Mouse (Mus musculus) intestine, embryonic 16.5 days (tissue): Measurements from ENCODE around the gene Axdnd1. TPM values are rescaled to one million over a fixed set of nuclear protein-coding genes. Genes with fewer than 3 reads are reported as not detected.
"Not testable (repeated sequence)": the region's sequence is repeated elsewhere in the genome, so short reads cannot be mapped to it uniquely, and the experiment has no call there.

Experiments used
- ATAC-seq: fragments of 200-750 bp; cut with Nextera tagmentation; 2 replicates; pipeline ENCODE4 v1.8.0; 2017; ENCODE audit warnings: moderate TSS enrichment, moderate library complexity
- H3K27ac ChIP-seq: fragments of 300-500 bp; sonication (generic); 2 replicates; pipeline ENCODE4 v1.5.1; 2014; ENCODE audit warnings: mild to moderate bottlenecking, low read length
- H3K27me3 ChIP-seq: fragments of 300-500 bp; sonication (generic); replicated peaks from 2 replicates; pipeline ENCODE4 v1.6.1; 2014; ENCODE audit warnings: low read length, control low read depth, mixed read lengths; ENCODE audit not compliant: control insufficient read depth, insufficient read depth
- H3K36me3 ChIP-seq: fragments of 300-500 bp; sonication (generic); 2 replicates; pipeline ENCODE4 v1.6.1; 2014; ENCODE audit warnings: low read length, control low read depth; ENCODE audit not compliant: control insufficient read depth, insufficient read depth
- H3K4me1 ChIP-seq: fragments of 300-500 bp; sonication (generic); 2 replicates; pipeline ENCODE4 v1.6.1; 2014; ENCODE audit warnings: low read length, control low read depth, mixed read lengths; ENCODE audit not compliant: control insufficient read depth, insufficient read depth
- H3K4me2 ChIP-seq: fragments of 300-500 bp; sonication (generic); 2 replicates; pipeline ENCODE4 v1.6.1; 2014; ENCODE audit warnings: low read depth, low read length, control low read depth
- H3K4me3 ChIP-seq: fragments of 300-500 bp; sonication (generic); 2 replicates; pipeline ENCODE4 v1.5.1; 2014; ENCODE audit warnings: mild to moderate bottlenecking, low read length
- H3K9ac ChIP-seq: fragments of 300-500 bp; sonication (generic); 2 replicates; pipeline ENCODE4 v1.6.1; 2014; ENCODE audit warnings: low read depth, low read length
- H3K9me3 ChIP-seq: fragments of 300-500 bp; sonication (generic); 2 replicates; pipeline ENCODE4 v1.6.1; 2016; ENCODE audit warnings: low read length, control low read depth; ENCODE audit not compliant: control insufficient read depth
- WGBS: fragments of 180-500 bp; shearing (Covaris S2); extraction: QIAGEN DNeasy Blood & Tissue Kit; methylation state at CpG from one replicate; pipeline ENCODE4 v1.1.7; 2014; 5-methylcytosine and 5-hydroxymethylcytosine counted together
- polyA plus RNA-seq: library from polyadenylated mRNA; unstranded; fragments of >200 nt; fragmentation: Nextera tagmentation; extraction: Ambion mirVana; gene quantifications from 2 replicates; pipeline ENCODE4 v1.2.1, GENCODE M21; 2015

The Axdnd1 gene
- polyA plus RNA-seq, 1 experiment from 2014 or later = 0.29 TPM

GRCm38 (mm10) chr1:156310630-156311029 lies 110.3 kb downstream of the Axdnd1 start, which contains the start of gene Nphs2:
Gene Nphs2, plus strand, starts transcription at chr1:156310727.
- no peak within 1 kb of the TSS for H3K9ac ChIP-seq
- H3K4me3 ChIP-seq = peak within 1 kb of the TSS; percentile 24
- peak within 1 kb of the TSS; percentile 44 for H3K4me2 ChIP-seq
- H3K9me3 ChIP-seq = no peaks in the 10 kb centered on the region
- peaks cover 20% of the 10 kb centered on the region for H3K27me3 ChIP-seq
- WGBS = 4% methylated on average over 29 of the region's 29 CpGs
- no peaks in the 10 kb centered on the region for H3K36me3 ChIP-seq
- ATAC-seq = peak; percentile 38; the same call in 1 of the 2 replicates
- no peak within 1 kb of the TSS for H3K27ac ChIP-seq
- no peaks in the 10 kb centered on the region for H3K4me1 ChIP-seq

GRCm38 (mm10) chr1:156308595-156308994 lies 112.4 kb downstream of the Axdnd1 start:
- Histone ChIP-seq H3K4me1 (no peaks in the 10 kb centered on the region), H3K9ac (no peak overlapping the region), H3K9me3 (no peaks in the 10 kb centered on the region), H3K36me3 (no peaks in the 10 kb centered on the region), H3K27me3 (peaks cover 30% of the 10 kb centered on the region), H3K4me3 (no peak overlapping the region), H3K4me2 (no peak overlapping the region), H3K27ac (no peak overlapping the region)
- 81% methylated on average over 1 of the region's 1 CpGs for WGBS
- ATAC-seq = no peak

GRCm38 (mm10) chr1:156302911-156303749 lies 117.8 kb downstream of the Axdnd1 start, which contains the start of gene Tdrd5:
Gene Tdrd5, minus strand, starts transcription at chr1:156303664.
- Histone ChIP-seq H3K4me3 (peak within 1 kb of the TSS; percentile 67), H3K36me3 (no peaks in the 10 kb centered on the region), H3K4me1 (0 out of 2 replicates have a peak, but pooled peaks cover 4% of the 10 kb centered on the region), H3K4me2 (peak within 1 kb of the TSS; percentile 99), H3K9me3 (no peaks in the 10 kb centered on the region), H3K27ac (no peak within 1 kb of the TSS), H3K9ac (peak within 1 kb of the TSS; percentile 61), H3K27me3 (peaks cover 20% of the 10 kb centered on the region; the same call in 1 of the 2 replicates)
- under 1% methylated on average over 83 of the region's 85 CpGs for WGBS
- ATAC-seq = peak; percentile 75

- H3K4me3 ChIP-seq = no peak overlapping the region
- H3K36me3 ChIP-seq = no peaks in the 10 kb centered on the region
- no peaks in the 10 kb centered on the region for H3K9me3 ChIP-seq
- H3K27me3 ChIP-seq = no peaks in the 10 kb centered on the region
- H3K27ac ChIP-seq = no peak overlapping the region
- no peak overlapping the region for H3K9ac ChIP-seq
- no peak for ATAC-seq
- WGBS = 93% methylated on average over 6 of the region's 6 CpGs
- H3K4me2 ChIP-seq = no peak overlapping the region
- H3K4me1 ChIP-seq = no peaks in the 10 kb centered on the region
These were observed 130.9 kb downstream of the Axdnd1 start for GRCm38 (mm10) chr1:156290016-156290415.

- not testable (repeated sequence) for H3K4me2 ChIP-seq, H3K27me3 ChIP-seq, H3K9ac ChIP-seq, H3K4me3 ChIP-seq, H3K27ac ChIP-seq, H3K36me3 ChIP-seq, ATAC-seq, H3K9me3 ChIP-seq, H3K4me1 ChIP-seq
- WGBS = 62% methylated on average over 9 of the region's 10 CpGs
These were observed 131.8 kb downstream of the Axdnd1 start for GRCm38 (mm10) chr1:156289222-156289587.

- ATAC-seq = no peak
- Histone ChIP-seq H3K9me3 (no peaks in the 10 kb centered on the region), H3K4me3 (no peak overlapping the region), H3K36me3 (no peaks in the 10 kb centered on the region), H3K4me2 (no peak overlapping the region), H3K9ac (no peak overlapping the region), H3K27ac (no peak overlapping the region), H3K4me1 (no peaks in the 10 kb centered on the region), H3K27me3 (no peaks in the 10 kb centered on the region)
- WGBS = 83% methylated on average over 9 of the region's 9 CpGs
These were observed 132.3 kb downstream of the Axdnd1 start for GRCm38 (mm10) chr1:156288556-156289221.

- ATAC-seq = no peak
- H3K4me2 ChIP-seq = no peak overlapping the region
- no peaks in the 10 kb centered on the region for H3K9me3 ChIP-seq
- no peaks in the 10 kb centered on the region for H3K27me3 ChIP-seq
- no peaks in the 10 kb centered on the region for H3K4me1 ChIP-seq
- H3K4me3 ChIP-seq = no peak overlapping the region
- H3K9ac ChIP-seq = no peak overlapping the region
- 83% methylated on average over 5 of the region's 5 CpGs for WGBS
- no peaks in the 10 kb centered on the region for H3K36me3 ChIP-seq
- H3K27ac ChIP-seq = no peak overlapping the region
These were observed 135.4 kb downstream of the Axdnd1 start for GRCm38 (mm10) chr1:156285541-156285896.

- no peak overlapping the region for H3K4me3 ChIP-seq
- no peak for ATAC-seq
- H3K4me2 ChIP-seq = no peak overlapping the region
- H3K9me3 ChIP-seq = no peaks in the 10 kb centered on the region
- no peaks in the 10 kb centered on the region for H3K4me1 ChIP-seq
- H3K9ac ChIP-seq = no peak overlapping the region
- H3K27me3 ChIP-seq = no peaks in the 10 kb centered on the region
- no peak overlapping the region for H3K27ac ChIP-seq
- WGBS = 49% methylated on average over 9 of the region's 9 CpGs
- no peaks in the 10 kb centered on the region for H3K36me3 ChIP-seq
These were observed 136.0 kb downstream of the Axdnd1 start for GRCm38 (mm10) chr1:156284851-156285540.

GRCm38 (mm10) chr1:156284207-156284606 lies 136.8 kb downstream of the Axdnd1 start:
- Histone ChIP-seq H3K36me3 (no peaks in the 10 kb centered on the region), H3K27me3 (no peaks in the 10 kb centered on the region), H3K9ac (no peak overlapping the region), H3K4me3 (no peak overlapping the region), H3K4me1 (no peaks in the 10 kb centered on the region), H3K27ac (no peak overlapping the region), H3K9me3 (no peaks in the 10 kb centered on the region), H3K4me2 (no peak overlapping the region)
- WGBS = 54% methylated on average over 10 of the region's 10 CpGs
- no peak for ATAC-seq
